Mouse (Mus musculus): ENCODE measurements at regions not wholly inside any gene's neighbourhood (a gene's known extent, or its start where the extent isn't known, plus 50 kb on each side); places are given as distances from the start of the nearest gene placed in this dataset.

GRCm38 (mm10) chr3:50829211-50829610 lies 385.8 kb upstream of the Slc7a11 start:
- no peaks in the 10 kb centered on the region for H3K36me3 ChIP-seq (ENCODE audit: control insufficient read depth, insufficient read depth, low read length)
- no peak overlapping the region for H3K27ac ChIP-seq (ENCODE audit: control insufficient read depth, insufficient read depth, low read depth, low read length)
- no peak overlapping the region for H3K4me3 ChIP-seq (ENCODE audit: control insufficient read depth, low read depth, low read length)
- H3K4me1 ChIP-seq (ENCODE audit: control insufficient read depth, insufficient read depth, low read length) = no peaks in the 10 kb centered on the region
- H3K27me3 ChIP-seq (ENCODE audit: control insufficient read depth, insufficient read depth, low read length) = no peaks in the 10 kb centered on the region
- TF ChIP-seq CTCF (IDR thresholded peaks at IDR 0.05; ENCODE audit: control insufficient read depth, insufficient read depth, insufficient replicate concordance, low read depth, low read length) (no peak), POLR2A (IDR thresholded peaks at IDR 0.05; ENCODE audit: control insufficient read depth, low read depth, low read length) (no peak)

GRCm38 (mm10) chr3:50830446-50830845 lies 387.0 kb upstream of the Slc7a11 start:
- no peaks in the 10 kb centered on the region for H3K36me3 ChIP-seq (ENCODE audit: control insufficient read depth, insufficient read depth, low read length)
- no peaks in the 10 kb centered on the region for H3K4me1 ChIP-seq (ENCODE audit: control insufficient read depth, insufficient read depth, low read length)
- H3K4me3 ChIP-seq (ENCODE audit: control insufficient read depth, low read depth, low read length) = no peak overlapping the region
- TF ChIP-seq CTCF (IDR thresholded peaks at IDR 0.05; ENCODE audit: control insufficient read depth, insufficient read depth, insufficient replicate concordance, low read depth, low read length) = no peak
- H3K27ac ChIP-seq (ENCODE audit: control insufficient read depth, insufficient read depth, low read depth, low read length) = no peak overlapping the region
- no peaks in the 10 kb centered on the region for H3K27me3 ChIP-seq (ENCODE audit: control insufficient read depth, insufficient read depth, low read length)

- Histone ChIP-seq H3K4me1 (ENCODE audit: control insufficient read depth, insufficient read depth, low read length) (no peaks in the 10 kb centered on the region), H3K27ac (ENCODE audit: control insufficient read depth, insufficient read depth, low read depth, low read length) (no peak overlapping the region), H3K4me3 (ENCODE audit: control insufficient read depth, low read depth, low read length) (no peak overlapping the region), H3K27me3 (ENCODE audit: control insufficient read depth, insufficient read depth, low read length) (no peaks in the 10 kb centered on the region), H3K36me3 (ENCODE audit: control insufficient read depth, insufficient read depth, low read length) (no peaks in the 10 kb centered on the region)
- TF ChIP-seq POLR2A (IDR thresholded peaks at IDR 0.05; ENCODE audit: control insufficient read depth, low read depth, low read length) (no peak), CTCF (IDR thresholded peaks at IDR 0.05; ENCODE audit: control insufficient read depth, insufficient read depth, insufficient replicate concordance, low read depth, low read length) (no peak)
Observed at GRCm38 (mm10) chr3:50830926-50831325, 387.5 kb upstream of the Slc7a11 start.

- no peak overlapping the region for H3K27ac ChIP-seq (ENCODE audit: control insufficient read depth, insufficient read depth, low read depth, low read length)
- no peak overlapping the region for H3K4me3 ChIP-seq (ENCODE audit: control insufficient read depth, low read depth, low read length)
- H3K36me3 ChIP-seq (ENCODE audit: control insufficient read depth, insufficient read depth, low read length) = no peaks in the 10 kb centered on the region
- TF ChIP-seq POLR2A (IDR thresholded peaks at IDR 0.05; ENCODE audit: control insufficient read depth, low read depth, low read length) = no peak
- no peak for TF ChIP-seq CTCF (IDR thresholded peaks at IDR 0.05; ENCODE audit: control insufficient read depth, insufficient read depth, insufficient replicate concordance, low read depth, low read length)
- H3K4me1 ChIP-seq (ENCODE audit: control insufficient read depth, insufficient read depth, low read length) = no peaks in the 10 kb centered on the region
- no peaks in the 10 kb centered on the region for H3K27me3 ChIP-seq (ENCODE audit: control insufficient read depth, insufficient read depth, low read length)
Observed at GRCm38 (mm10) chr3:50842216-50842615, 382.0 kb upstream of the Noct start.

GRCm38 (mm10) chr3:50844835-50845301 lies 379.4 kb upstream of the Noct start:
- no peak for TF ChIP-seq CTCF (IDR thresholded peaks at IDR 0.05; ENCODE audit: control insufficient read depth, insufficient read depth, insufficient replicate concordance, low read depth, low read length)
- TF ChIP-seq POLR2A (IDR thresholded peaks at IDR 0.05; ENCODE audit: control insufficient read depth, low read depth, low read length) = no peak
- Histone ChIP-seq H3K27ac (ENCODE audit: control insufficient read depth, insufficient read depth, low read depth, low read length) (no peak overlapping the region), H3K4me1 (ENCODE audit: control insufficient read depth, insufficient read depth, low read length) (no peaks in the 10 kb centered on the region), H3K27me3 (ENCODE audit: control insufficient read depth, insufficient read depth, low read length) (no peaks in the 10 kb centered on the region), H3K36me3 (ENCODE audit: control insufficient read depth, insufficient read depth, low read length) (no peaks in the 10 kb centered on the region), H3K4me3 (ENCODE audit: control insufficient read depth, low read depth, low read length) (no peak overlapping the region)

GRCm38 (mm10) chr3:50845311-50845710 lies 378.9 kb upstream of the Noct start:
- no peak for TF ChIP-seq POLR2A (IDR thresholded peaks at IDR 0.05; ENCODE audit: control insufficient read depth, low read depth, low read length)
- no peak for TF ChIP-seq CTCF (IDR thresholded peaks at IDR 0.05; ENCODE audit: control insufficient read depth, insufficient read depth, insufficient replicate concordance, low read depth, low read length)
- no peaks in the 10 kb centered on the region for H3K4me1 ChIP-seq (ENCODE audit: control insufficient read depth, insufficient read depth, low read length)

GRCm38 (mm10) chr3:50848528-50848927 lies 375.7 kb upstream of the Noct start:
- H3K27ac ChIP-seq (ENCODE audit: control insufficient read depth, insufficient read depth, low read depth, low read length) = no peak overlapping the region
- no peaks in the 10 kb centered on the region for H3K27me3 ChIP-seq (ENCODE audit: control insufficient read depth, insufficient read depth, low read length)
- no peak overlapping the region for H3K4me3 ChIP-seq (ENCODE audit: control insufficient read depth, low read depth, low read length)
- H3K36me3 ChIP-seq (ENCODE audit: control insufficient read depth, insufficient read depth, low read length) = no peaks in the 10 kb centered on the region
- no peaks in the 10 kb centered on the region for H3K4me1 ChIP-seq (ENCODE audit: control insufficient read depth, insufficient read depth, low read length)
- TF ChIP-seq POLR2A (IDR thresholded peaks at IDR 0.05; ENCODE audit: control insufficient read depth, low read depth, low read length) (no peak), CTCF (IDR thresholded peaks at IDR 0.05; ENCODE audit: control insufficient read depth, insufficient read depth, insufficient replicate concordance, low read depth, low read length) (no peak)

More at GRCm38 (mm10) chr3:50845311-50845710, 378.9 kb upstream of the Noct start:
- no peaks in the 10 kb centered on the region for H3K36me3 ChIP-seq (ENCODE audit: control insufficient read depth, insufficient read depth, low read length)
- no peak overlapping the region for H3K27ac ChIP-seq (ENCODE audit: control insufficient read depth, insufficient read depth, low read depth, low read length)
- no peak overlapping the region for H3K4me3 ChIP-seq (ENCODE audit: control insufficient read depth, low read depth, low read length)
- no peaks in the 10 kb centered on the region for H3K27me3 ChIP-seq (ENCODE audit: control insufficient read depth, insufficient read depth, low read length)

- H3K4me1 ChIP-seq (ENCODE audit: control insufficient read depth, insufficient read depth, low read length) = no peaks in the 10 kb centered on the region
- TF ChIP-seq CTCF (IDR thresholded peaks at IDR 0.05; ENCODE audit: control insufficient read depth, insufficient read depth, insufficient replicate concordance, low read depth, low read length) (no peak), POLR2A (IDR thresholded peaks at IDR 0.05; ENCODE audit: control insufficient read depth, low read depth, low read length) (no peak)
- H3K27me3 ChIP-seq (ENCODE audit: control insufficient read depth, insufficient read depth, low read length) = no peaks in the 10 kb centered on the region
- no peak overlapping the region for H3K27ac ChIP-seq (ENCODE audit: control insufficient read depth, insufficient read depth, low read depth, low read length)
- H3K36me3 ChIP-seq (ENCODE audit: control insufficient read depth, insufficient read depth, low read length) = no peaks in the 10 kb centered on the region
- no peak overlapping the region for H3K4me3 ChIP-seq (ENCODE audit: control insufficient read depth, low read depth, low read length)
Observed at GRCm38 (mm10) chr3:50851083-50851637, 373.1 kb upstream of the Noct start.

Data from testis, adult 2 months (tissue).